Mouse (Mus musculus) cerebellum, adult 2 months (tissue): ENCODE measurements around the gene Adam1a. TPM values are rescaled to one million over a fixed set of nuclear protein-coding genes. Genes with fewer than 3 reads are reported as not detected.
"Not testable (repeated sequence)": the region's sequence is repeated elsewhere in the genome, so short reads cannot be mapped to it uniquely, and the experiment has no call there.

ENCODE experiments used
- DNase-seq, 2 experiments: peaks; one replicate each; pipeline ENCODE4 v3.0.0; 2021
- H3K27ac ChIP-seq: fragments of 200-500 bp; 2 replicates; pipeline ENCODE4 v1.5.1; 2012; ENCODE audit warnings: low read length, control low read depth, inconsistent platforms; ENCODE audit not compliant: insufficient read depth
- H3K27me3 ChIP-seq: fragments of 200-500 bp; 2 replicates; pipeline ENCODE4 v1.6.1; 2012; ENCODE audit warnings: inconsistent platforms, mild to moderate bottlenecking, low read length, moderate library complexity; ENCODE audit not compliant: control insufficient read depth, insufficient read depth
- H3K4me1 ChIP-seq: fragments of 200-500 bp; 2 replicates; pipeline ENCODE4 v1.6.1; 2011; ENCODE audit warnings: low read length; ENCODE audit not compliant: control insufficient read depth, insufficient read depth
- H3K4me3 ChIP-seq: fragments of 200-500 bp; replicated peaks from 2 replicates; pipeline ENCODE3; 2011; ENCODE audit warnings: mild to moderate bottlenecking, low read depth, low read length, control low read depth; ENCODE audit not compliant: insufficient read depth
- CTCF ChIP-seq: fragments of 200-500 bp; IDR thresholded peaks from 2 replicates; pipeline ENCODE4 v1.5.1; 2011; ENCODE audit warnings: low read depth, mild to moderate bottlenecking, control low read depth, low read length, moderate library complexity, borderline replicate concordance; ENCODE audit not compliant: insufficient read depth
- POLR2A ChIP-seq: fragments of 200-500 bp; IDR thresholded peaks from 2 replicates; pipeline ENCODE4 v1.6.1; 2011; ENCODE audit warnings: low read length, control low read depth, borderline replicate concordance; ENCODE audit not compliant: insufficient read depth
- WGBS: fragments of 180-500 bp; shearing (Covaris S2); methylation state at CpG from one replicate; pipeline ENCODE4 v1.1.7; 2018; 5-methylcytosine and 5-hydroxymethylcytosine counted together
- polyA plus RNA-seq: library from polyadenylated mRNA; depleted of rRNA; stranded (reverse); fragments of >200 nt; gene quantifications from 2 replicates; pipeline ENCODE4 v1.2.3, GENCODE M21; 2012

Gene Adam1a
- polyA plus RNA-seq, 1 experiment: 30.6 TPM

DNA sequence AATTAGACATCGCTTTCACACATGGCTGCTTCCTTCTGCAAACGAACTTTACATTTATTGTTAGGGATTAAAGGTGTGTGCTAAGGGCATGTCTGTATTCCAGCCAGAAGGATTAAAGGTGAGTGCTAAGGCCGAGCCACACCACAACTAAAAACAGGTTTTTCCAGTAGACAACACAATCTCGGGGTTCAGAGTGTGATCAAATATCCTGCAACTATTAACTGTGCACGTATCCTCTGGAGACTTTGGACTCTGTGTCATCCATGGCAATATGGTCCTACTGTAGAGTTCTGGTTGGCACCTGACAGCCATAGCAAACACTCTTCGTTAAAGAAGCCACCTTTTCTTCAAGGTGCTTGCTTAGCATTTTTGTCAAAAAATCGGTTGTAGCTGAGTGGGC lies 35.3 kb downstream of the Adam1a start:
- Histone ChIP-seq H3K4me1 (no peaks in the 10 kb centered on the region), H3K27me3 (no peaks in the 10 kb centered on the region), H3K4me3 (no peak overlapping the region), H3K27ac (no peak overlapping the region)
- DNase-seq: no peak
- TF ChIP-seq CTCF (no peak), POLR2A (no peak)
- 80% methylated on average over 7 of the region's 7 CpGs for WGBS

DNA sequence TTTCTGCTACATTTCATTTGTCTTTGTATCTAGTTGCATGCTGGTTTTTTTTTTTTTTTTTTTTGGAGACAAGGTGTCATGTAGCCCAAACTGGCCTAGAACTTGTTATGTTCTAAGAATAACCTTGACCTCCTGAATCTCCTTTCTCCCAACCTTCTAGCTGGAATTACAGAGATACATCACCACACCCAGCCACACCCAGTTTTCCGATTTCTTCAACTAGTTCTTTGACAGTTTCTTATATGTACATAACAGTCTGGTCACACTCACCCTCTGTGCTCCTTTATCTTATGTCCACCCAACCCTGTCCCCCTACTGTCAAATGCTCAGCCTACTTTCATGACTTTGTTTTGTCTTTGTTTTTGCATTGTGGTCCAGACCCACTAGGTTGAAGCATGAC lies 38.4 kb downstream of the Adam1a start:
- TF ChIP-seq POLR2A (no peak), CTCF (no peak)
- Histone ChIP-seq H3K4me1 (no peaks in the 10 kb centered on the region), H3K4me3 (no peak overlapping the region), H3K27me3 (no peaks in the 10 kb centered on the region), H3K27ac (no peak overlapping the region)
- no peak for DNase-seq
- WGBS: 81% methylated on average over 1 of the region's 1 CpGs

DNA sequence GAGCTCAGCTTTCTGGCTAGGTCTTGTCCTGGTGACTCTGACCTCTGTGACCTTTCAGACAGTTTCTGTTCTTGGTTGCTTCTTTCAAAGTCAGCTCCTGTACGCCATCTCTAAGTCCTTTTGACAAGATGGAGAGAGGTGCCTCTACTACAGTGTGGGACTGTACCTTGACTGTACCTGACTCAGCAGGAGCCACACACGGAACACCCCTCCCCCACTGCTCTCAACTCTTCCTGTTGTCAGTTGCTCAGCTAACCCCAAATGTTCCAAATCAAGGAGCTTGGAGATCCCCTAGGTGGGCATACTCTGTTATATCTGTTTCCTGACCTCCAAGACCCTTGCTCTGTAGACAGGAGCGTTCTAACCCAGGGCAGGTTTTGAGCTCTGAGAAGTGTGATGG lies 42.1 kb downstream of the Adam1a start, which contains the start of gene Adam1b:
TSS of gene Adam1b (minus strand) at position 205 of the 400 bp plus-strand sequence.
- H3K27me3 ChIP-seq: no peaks in the 10 kb centered on the region
- TF ChIP-seq CTCF (no peak), POLR2A (no peak)
- no peak within 1 kb of the TSS for H3K27ac ChIP-seq
- no peak for DNase-seq
- no peaks in the 10 kb centered on the region for H3K4me1 ChIP-seq
- H3K4me3 ChIP-seq: no peak within 1 kb of the TSS
- WGBS: 91% methylated on average over 3 of the region's 3 CpGs

DNA sequence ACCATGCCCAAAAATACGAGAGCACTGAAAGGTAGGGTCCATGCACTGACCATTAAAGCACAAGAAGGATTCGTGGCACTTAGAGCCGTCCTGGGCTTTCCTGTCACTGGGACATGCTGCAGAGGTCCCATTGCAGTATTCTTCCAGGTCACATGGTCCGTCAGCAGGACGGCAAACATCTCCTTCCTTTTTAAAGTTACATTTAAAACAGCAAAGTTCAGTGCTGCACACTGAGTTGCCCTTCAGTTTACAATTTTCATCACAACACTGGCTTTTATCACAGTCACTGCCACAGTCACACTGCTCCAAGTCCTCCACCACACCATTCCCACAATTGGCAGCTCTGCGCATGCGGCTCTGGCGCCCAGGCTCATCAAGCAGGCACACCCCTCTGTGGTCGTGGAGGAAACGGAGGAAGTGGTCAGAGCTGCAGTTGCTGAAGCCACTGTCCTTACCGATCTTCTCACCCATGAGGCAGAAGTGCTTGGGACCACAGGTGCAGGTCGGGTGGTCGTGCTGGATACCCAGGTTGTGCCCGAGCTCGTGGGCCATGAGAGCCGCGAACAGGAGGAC lies 43.8 kb downstream of the Adam1a start:
- DNase-seq, H3K4me1 ChIP-seq, H3K27me3 ChIP-seq, H3K4me3 ChIP-seq, H3K27ac ChIP-seq: not testable (repeated sequence)
- 62% methylated on average over 11 of the region's 17 CpGs for WGBS

DNA sequence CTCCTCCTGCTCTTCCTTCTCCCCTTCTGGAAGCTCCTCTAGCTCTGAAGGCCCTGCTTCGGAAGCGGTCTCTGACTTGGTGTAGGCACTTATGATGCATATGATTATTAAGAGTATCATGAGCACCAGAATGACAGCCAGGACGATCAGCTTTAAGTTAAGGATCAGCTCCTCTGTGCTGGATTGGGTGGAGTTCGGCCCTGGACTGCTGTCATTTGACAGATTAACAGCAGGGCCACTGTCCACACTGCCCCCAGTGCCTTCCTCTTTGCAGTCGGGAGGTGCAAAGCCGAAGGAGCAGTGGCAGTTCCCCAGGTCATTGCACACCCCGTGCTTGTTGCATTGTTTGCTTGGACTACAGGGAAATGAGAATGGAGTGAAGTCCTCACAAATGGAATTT lies 44.6 kb downstream of the Adam1a start:
- Histone ChIP-seq H3K27me3 (no peaks in the 10 kb centered on the region), H3K4me3 (no peak overlapping the region), H3K4me1 (no peaks in the 10 kb centered on the region), H3K27ac (no peak overlapping the region)
- DNase-seq: no peak
- TF ChIP-seq POLR2A: no peak
- no peak for TF ChIP-seq CTCF
- WGBS: 70% methylated on average over 7 of the region's 7 CpGs

GRCm38 (mm10) chr5:121493305-121493704 lies 52.0 kb downstream of the Adam1a start:
- Histone ChIP-seq H3K4me3 (no peak overlapping the region), H3K4me1 (no peaks in the 10 kb centered on the region), H3K27me3 (no peaks in the 10 kb centered on the region), H3K27ac (no peak overlapping the region)
- no peak for DNase-seq
- TF ChIP-seq CTCF (no peak), POLR2A (no peak)
- 72% methylated on average over 8 of the region's 8 CpGs for WGBS

DNA sequence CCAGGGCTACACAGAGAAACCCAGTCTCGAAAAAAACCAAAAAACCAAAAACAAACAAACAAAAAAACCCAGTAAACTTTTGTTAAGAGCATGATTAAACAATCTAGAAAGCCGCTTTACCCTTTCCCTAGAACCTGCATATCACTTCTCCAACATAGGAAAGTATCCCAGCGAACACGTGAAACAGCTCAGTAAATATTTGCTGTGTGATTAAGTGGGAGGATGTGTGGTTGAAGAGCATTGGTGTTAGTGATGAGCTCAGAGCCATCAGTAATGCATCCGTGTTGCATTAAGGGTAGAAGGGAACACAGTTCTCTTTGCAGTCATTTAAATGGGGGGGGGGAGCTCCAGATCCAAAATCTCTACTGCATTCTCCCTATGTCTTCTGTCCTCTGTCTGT lies 60.5 kb downstream of the Adam1a start:
- no peaks in the 10 kb centered on the region for H3K27me3 ChIP-seq
- H3K4me1 ChIP-seq: no peaks in the 10 kb centered on the region
- no peak for DNase-seq
- TF ChIP-seq POLR2A: no peak
- TF ChIP-seq CTCF: no peak
- 81% methylated on average over 5 of the region's 5 CpGs for WGBS
- H3K4me3 ChIP-seq: no peak overlapping the region
- H3K27ac ChIP-seq: no peak overlapping the region

DNA sequence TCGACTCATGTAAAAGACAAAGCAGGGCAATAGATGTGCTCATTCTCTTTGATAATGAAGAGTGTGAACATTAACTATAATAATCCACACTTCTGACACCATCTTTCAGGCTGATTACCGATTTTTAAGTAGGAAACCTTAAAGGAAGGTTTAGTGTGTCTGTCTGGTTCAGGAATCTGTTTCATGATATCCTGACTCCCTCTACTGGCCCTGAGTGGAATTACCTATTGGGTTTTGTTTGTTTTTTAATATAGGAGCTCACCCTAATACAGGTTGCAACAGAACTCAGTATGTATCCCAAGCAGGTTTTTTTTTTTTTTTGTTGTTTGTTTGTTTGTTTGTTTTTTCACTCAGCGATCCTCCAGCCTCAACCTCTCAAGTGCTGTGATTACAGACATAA lies 67.6 kb downstream of the Adam1a start:
- WGBS: 31% methylated on average over 3 of the region's 3 CpGs
- no peak overlapping the region for H3K4me3 ChIP-seq
- no peaks in the 10 kb centered on the region for H3K27me3 ChIP-seq
- TF ChIP-seq POLR2A: no peak
- TF ChIP-seq CTCF: peak; percentile 32; the same call in 1 of the 2 replicates
- no peaks in the 10 kb centered on the region for H3K4me1 ChIP-seq
- peak in 1 of 2 experiments; percentile 47 for DNase-seq
- no peak overlapping the region for H3K27ac ChIP-seq

DNA sequence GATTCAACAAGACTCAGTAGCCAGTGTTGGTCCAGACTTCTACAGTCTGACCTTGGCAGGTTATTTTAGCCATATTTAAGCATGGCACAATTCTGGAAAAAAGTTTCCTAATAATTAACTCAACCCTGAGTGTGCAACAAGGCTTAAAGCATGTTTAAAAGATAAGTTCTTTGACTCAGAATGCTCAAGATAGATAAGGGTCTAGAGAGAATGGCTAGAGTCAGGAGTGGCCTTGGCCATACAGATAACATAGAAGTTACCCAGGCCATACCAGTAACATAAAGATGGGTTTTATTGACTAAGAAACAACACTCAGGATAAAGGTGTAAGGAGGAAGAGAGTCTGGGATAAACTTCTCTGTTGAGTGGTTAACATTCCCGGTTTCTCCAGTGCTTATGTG lies 69.2 kb downstream of the Adam1a start:
- DNase-seq: no peak
- H3K27me3 ChIP-seq: no peaks in the 10 kb centered on the region
- TF ChIP-seq CTCF: no peak
- no peak for TF ChIP-seq POLR2A
- H3K27ac ChIP-seq: no peak overlapping the region
- no peaks in the 10 kb centered on the region for H3K4me1 ChIP-seq
- no peak overlapping the region for H3K4me3 ChIP-seq
- WGBS: 86% methylated on average over 1 of the region's 1 CpGs
